Mouse (Mus musculus) thymus, adult 2 months (tissue): ENCODE data around the gene Irak3.

Source experiments
- CTCF ChIP-seq: fragments of 200-500 bp; IDR thresholded peaks from 2 replicates; pipeline ENCODE4 v1.5.1; 2012; ENCODE audit warnings: mild to moderate bottlenecking, control low read depth, low read length, moderate library complexity, borderline replicate concordance; ENCODE audit not compliant: control insufficient read depth, poor library complexity, insufficient read depth; ENCODE audit errors: extremely low read depth
- POLR2A ChIP-seq: fragments of 200-500 bp; IDR thresholded peaks from 2 replicates; pipeline ENCODE4 v1.6.1; 2012; ENCODE audit warnings: mild to moderate bottlenecking, low read length, control low read depth, moderate library complexity; ENCODE audit not compliant: control insufficient read depth, poor library complexity, insufficient read depth; ENCODE audit errors: extremely low read depth

GRCm38 (mm10) chr10:120160533-120160932 is 41.4 kb downstream of the Irak3 start:
- TF ChIP-seq CTCF (no peak), POLR2A (no peak)
